Mouse (Mus musculus): ENCODE results near the gene Macf1.
A peak's percentile ranks its signal among the peaks of the same experiment; 100 is the strongest.
"Not testable (repeated sequence)": the region's sequence is repeated elsewhere in the genome, so short reads cannot be mapped to it uniquely, and the experiment has no call there.

Gene Macf1

DNA sequence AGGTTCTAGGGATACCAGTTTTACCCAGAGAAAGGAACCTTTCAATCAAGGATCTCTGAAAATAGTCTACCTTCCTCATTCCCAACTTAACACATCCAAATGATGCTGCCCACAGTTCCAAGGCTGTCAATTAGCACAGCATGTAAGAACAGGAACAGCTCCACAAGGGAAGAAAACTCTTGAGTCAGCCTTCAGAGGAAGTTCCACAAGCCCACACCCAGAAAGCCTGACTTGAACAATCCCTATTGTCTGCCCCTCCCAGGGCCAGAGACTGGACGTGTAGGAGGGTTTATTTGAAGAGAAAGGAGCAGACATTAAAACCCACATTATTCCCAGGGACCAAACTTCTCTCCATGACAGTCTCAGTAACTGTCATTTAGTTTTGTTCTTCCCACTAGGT, 48.7 kb downstream of the Macf1 start:
- no peak for DNase-seq (ENCODE audit: low spot score)

DNA sequence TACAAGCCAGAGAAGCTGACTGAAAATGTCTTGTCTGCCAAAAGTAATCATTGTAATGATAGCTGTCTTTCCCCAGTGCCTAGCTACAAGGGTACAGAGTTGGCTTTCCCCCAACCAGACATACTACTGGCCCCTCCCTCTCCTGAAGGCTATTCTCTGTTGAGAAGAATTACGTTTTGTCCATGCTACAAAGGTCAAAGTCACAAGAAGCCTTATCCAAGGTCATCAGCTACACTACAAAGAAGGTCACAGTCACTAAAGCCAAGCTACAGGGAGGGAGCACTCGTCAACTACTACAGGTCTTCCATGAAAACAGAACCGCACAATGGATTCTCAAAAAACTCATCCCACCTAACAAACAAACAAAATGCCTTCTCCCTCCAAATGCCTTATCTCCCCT, 49.7 kb downstream of the Macf1 start:
- DNase-seq (ENCODE audit: low spot score), result no peak

DNA sequence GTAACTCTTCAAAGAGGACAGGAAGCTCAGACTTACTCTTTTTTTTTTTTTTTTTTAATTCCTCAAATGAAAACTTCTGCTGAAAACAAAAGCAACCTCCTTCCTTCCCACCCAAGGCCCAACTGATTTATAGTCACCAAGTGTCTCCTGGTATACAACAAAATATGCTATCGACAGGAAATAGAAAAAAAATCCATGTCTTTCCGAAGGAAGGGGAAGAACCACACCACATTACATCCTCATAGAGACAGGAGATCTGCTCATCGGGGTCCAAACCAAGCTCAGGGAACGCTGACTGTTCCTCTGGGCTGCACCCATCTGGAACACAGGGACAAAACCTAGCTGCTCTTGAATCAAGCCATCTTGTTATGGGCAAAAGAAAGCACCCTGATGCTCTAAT, 50.3 kb downstream of the Macf1 start:
- DNase-seq (ENCODE audit: low spot score), result no peak

DNA sequence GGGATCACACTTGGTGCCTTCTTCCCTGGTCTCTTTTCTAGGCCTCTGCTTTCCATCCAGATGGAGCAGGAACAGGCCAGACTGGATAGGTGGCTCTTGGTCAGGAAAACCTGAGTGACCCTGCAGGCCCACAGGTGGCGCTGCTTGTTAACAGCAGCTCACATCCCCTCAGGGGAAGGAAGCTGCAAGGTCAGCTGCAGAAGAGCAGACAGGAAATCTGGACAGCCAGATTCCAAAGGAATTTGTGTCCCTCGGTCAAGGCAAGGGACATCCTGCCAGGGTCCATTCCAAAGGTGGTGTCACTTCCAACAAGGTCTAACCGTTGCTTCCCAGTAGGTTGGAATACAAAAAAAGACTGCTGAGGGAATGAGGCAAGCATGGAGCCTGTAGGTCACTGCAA, 50.8 kb downstream of the Macf1 start:
- peak; percentile 10 for DNase-seq (ENCODE audit: low spot score)

DNA sequence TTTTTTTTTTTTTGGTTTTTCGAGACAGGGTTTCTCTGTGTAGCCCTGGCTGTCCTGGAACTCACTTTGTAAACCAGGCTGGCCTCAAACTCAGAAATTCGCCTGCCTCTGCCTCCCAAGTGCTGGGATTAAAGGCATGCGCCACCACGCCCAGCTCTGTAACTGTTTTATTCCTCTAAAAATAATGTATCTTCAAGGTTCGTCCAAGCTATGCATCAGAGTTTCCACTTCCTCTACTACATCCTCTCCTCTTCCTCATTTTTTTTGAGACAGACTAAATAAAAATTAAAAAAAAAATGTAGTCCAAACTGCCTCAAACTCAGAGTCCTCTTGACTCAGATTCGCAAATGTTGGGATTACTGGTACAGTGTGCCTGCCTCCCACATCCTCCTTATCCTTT, 52.0 kb downstream of the Macf1 start:
- not testable (repeated sequence) for DNase-seq (ENCODE audit: low spot score)

DNA sequence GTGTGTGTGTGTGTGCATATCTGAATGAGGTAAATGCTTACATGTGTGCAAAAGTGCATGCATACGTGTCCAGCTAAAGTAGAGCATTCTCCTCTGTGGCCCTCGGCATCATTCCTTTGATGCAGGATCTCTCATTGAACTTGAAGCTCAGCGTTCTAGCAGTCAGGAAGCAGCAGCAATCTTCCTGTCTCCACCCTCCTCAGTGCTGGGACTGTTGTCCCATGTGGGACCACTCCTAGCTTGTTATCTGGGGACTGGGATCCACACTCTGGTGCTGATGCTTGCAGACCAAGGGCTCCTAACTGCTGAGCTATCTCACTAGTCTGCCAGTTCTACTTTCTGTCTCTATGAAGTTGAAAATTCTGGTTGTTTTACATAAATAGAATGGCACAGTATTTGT, 52.5 kb downstream of the Macf1 start:
- no peak for DNase-seq (ENCODE audit: low spot score)

DNA sequence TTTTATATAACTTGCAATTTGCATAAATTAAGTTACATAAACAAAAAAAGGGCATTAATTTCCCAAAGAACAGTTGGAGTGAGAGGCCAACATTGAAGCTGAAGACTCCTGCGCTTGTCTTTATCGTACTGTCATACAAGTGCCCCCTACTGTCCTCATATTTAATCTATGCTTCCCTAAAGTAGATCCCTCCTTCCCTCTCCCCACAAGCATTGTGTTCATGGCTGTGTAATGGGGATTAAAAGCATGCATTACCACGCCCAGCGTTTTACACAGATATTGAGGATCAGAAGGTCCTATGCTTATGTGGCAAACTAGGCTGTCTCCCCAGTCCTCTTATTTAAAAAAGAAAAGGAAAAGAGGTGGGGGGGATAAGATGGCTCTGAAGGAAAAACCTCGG, 56.5 kb downstream of the Macf1 start:
- no peak for DNase-seq (ENCODE audit: low spot score)

DNA sequence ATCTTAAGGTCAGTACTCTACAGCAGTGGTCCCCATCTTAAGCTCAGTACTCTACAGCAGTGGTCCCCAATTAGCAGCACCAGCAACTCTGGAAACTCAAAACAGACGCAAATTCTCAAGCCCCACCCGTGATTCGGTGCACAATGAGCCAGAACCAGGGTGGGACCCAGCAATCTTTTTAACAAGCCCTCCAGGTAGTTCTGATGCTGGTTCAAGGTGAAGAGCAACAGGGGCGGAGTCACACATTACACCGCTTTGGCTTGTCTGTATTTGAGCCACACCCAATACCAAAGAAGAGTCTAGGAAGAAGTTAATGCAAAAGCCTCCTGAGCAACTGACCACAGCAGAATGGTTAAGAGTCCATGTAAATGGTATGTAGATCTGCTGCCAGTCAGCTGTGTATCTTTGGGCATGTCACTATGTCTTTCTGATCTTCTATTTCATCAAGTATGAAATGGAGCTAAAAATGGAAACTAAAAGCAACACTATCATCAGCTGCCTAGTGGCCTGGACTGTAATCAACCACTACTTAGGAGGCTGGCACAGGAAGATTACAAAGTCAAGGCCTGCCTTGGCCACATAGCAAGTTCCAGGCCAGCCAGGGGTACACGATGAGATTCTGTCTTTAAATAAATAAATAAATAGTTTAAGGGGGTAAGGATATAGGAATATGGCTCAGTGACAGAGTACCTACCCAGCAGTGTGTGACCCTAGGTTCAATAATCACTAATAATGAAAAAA, 58.7 kb downstream of the Macf1 start:
- DNase-seq (ENCODE audit: low spot score), result no peak

DNA sequence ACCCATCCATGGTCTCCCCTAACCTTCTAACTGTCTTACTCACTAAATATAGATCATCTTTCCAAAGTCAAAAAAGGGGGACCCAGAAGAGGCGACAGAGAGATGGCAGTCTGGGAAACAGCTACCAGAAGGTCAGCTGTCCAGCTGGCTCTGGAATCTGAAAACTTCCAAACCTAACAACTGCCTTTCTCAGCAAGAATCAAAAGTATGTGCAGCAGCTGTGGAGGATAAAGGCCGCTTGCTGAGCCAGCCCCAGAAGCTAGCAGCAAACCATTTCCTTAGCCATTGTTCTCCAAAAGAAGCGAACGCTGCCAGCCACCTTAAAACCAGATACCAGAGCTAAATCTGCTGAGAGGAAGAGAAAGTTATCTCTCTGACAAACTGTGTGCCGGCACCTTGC, 59.7 kb downstream of the Macf1 start:
- DNase-seq (ENCODE audit: low spot score), result no peak

DNA sequence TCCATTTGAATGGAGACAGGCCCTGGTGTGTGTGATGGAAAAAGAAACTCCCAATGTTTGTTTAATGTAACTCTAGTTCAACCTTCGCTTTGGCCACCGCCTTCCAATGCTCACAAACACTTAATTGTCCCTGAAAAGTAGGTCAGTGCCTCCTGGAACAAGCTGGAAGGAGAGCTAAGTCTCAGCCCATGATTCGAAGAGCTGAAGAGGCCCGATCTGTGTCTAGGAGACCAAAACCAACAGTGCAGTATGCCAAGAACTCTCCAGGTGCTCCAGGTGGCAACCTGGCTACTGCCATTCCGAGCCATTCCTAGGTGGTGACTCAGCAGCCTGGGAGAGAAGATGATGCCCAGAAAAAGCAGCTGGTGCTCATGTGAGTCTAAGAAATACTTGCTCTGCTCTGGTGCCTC, 60.4 kb downstream of the Macf1 start:
- DNase-seq (ENCODE audit: low spot score), result no peak

DNA sequence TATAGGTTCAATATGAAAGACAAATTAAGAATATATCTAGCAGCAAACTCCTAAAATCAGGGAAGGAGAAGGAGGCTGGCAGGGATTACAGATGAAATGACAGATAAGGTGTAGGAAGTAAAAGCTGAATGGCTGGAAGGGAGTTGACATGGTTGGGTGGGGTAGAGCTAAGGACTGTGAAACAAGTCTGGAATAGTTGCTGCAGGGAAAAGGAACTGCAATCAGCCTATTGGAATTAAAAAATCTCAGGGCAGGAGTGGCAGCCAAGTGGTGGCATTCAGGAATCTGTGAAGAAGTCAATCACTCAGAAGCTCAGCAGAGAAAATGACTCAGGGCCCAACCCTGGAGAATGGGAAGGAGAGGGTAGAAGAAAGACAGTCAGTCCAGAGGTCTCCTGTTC, 62.4 kb downstream of the Macf1 start:
- no peak for DNase-seq (ENCODE audit: low spot score)

DNA sequence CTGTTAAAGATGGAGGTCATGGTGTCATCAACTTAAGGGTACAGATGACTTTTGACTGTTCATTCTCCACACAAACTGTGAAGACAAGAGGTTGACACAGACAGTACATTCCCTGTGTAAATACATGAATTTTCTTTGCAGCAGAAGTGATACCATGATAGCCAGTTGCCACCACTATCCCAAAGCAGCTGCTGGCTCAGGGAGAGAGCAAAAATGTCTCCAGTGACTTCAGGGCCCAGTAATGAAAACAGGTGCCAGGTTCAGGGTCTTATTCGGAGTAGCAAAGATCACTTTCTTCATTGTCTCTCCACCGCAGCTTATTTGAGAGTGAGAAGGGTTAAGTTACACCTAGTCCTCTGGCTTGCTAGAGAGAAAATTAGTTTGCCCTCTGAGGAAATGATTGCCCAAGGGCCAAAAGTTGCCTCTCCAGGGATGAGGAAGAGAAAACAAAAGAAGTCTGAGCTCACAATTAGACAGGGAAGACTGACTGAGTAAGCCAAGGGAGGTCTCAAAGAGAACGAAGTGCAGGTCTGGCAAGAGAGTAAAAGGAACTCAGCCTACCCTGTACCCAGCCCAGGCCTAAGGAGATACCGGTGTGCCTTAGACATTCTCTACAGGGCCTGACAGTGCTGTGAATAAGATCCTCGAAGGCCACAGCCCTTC, 66.3 kb downstream of the Macf1 start:
- DNase-seq (ENCODE audit: low spot score), result no peak

DNA sequence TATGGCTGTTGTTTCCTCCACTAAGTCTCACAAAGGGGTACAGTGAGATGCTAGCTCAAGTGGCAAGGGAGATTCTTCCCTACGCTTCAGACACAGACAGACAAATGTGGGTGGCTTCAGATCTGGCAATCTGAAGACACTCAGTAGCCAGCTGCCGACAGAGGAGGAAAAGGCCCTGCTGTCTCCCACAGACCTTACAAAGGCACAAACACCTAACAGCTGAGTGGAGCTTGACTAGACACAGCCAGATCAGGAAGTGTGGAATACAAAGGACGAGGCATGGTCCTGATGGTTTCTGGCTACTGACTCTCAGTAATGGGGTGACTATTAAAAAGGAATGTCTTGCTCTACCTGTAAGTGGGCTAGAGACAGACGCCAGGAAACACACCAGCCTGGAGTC, 67.2 kb downstream of the Macf1 start:
- no peak for DNase-seq (ENCODE audit: low spot score)

DNA sequence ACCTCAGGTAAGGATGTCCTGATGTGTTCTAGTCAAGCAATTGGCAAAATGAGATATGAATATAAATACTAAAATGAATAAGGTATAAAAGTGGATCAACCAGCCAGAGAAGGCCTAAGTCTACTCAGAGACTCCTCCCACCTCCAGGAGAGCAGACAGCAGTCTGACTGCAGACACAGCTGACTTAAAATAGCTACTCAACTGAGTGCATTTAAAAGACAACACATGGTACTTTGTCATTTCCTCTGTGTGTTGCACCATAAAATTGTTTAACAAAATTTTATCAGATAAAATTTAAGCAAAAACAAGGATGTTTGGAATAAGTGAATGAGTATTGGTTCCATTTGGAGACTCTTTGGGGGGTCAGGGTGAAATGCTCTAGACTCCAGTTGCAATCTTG, 67.7 kb downstream of the Macf1 start:
- no peak for DNase-seq (ENCODE audit: low spot score)

DNA sequence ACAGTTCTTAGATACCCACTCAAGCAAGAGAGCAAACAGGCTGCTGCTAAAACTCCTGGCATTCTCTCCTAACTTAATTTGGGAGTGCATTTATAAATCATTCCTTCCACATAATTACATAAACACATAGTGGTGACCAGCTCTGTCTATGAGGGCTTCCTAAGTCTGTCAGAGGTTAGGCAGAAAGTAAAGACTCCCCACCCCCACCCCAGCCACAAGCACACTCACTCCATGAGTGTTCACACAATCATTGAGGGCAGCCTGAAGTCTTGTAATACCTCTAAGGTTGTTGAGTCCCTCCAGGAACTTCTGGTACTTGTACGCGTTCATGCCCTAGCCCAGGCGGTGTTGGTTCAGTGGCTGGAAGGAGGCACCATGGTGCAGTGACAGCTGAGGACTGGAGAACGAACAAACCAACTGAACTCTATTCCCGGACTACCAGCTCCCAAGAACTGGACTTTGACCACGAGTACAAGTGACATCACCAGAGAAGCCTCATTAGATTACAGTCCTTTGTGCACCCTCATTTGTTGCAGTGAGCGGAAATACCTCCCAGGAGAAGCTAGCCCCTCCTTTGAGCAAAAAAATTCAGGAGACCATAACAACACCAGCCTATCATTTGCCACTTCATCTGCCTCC, 70.7 kb downstream of the Macf1 start:
- no peak for DNase-seq (ENCODE audit: low spot score)

DNA sequence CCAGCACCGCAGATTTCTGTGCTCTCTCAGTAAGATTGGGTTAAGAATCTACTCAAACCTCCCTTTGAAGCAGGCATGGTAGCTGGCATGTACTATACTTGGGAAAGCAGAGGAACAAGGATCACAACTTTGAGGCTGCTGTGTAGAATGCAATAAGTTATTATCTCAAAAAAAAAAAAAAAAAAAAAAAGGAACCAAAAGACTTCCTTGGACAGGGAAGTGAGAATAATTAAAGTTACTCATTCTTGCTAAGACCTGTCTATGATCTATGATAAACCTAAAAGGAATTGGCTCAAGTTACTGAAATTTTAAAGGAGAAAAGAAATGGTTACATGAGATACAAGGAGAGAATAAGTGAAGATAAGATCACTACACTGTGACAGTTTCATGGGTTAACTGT, 72.2 kb downstream of the Macf1 start:
- no peak for DNase-seq (ENCODE audit: low spot score)

DNA sequence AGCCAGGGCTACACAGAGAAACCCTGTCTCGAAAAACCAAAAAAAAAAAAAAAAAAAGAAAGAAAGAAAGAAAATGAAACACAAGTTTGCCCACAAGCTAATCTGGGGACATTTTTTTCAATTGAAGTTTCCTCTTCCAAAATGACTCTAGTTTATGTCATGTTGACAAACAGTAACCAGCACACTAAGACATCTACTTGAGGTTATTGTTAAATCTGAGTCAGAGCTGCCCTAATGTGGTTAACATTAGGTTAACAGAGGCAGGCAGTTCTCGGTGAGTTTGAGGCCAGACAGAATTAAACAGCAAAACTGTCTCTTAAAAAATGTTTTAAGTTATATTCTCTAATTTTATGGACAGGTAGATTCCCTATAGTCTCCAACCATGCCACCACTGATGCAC, 72.9 kb downstream of the Macf1 start:
- DNase-seq (ENCODE audit: low spot score), result no peak

DNA sequence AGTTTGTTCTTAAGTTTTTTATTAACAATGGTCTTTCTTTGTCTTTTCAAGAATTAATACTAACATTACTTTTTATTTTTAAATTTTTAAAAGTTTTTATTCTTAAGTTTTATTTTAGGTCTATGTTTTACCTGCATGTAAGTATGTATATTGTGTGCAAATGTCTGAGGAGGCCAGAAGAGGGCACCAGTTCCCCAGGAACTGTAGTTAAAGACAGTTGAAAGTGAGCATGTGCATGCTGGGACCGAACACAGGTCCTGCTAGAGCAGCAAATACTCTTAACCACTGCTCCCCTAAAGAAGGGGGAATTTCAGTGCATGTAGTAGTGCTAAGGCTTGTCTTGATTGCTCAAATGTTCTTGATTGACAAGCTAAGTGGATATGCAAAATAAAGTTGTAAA, 77.0 kb downstream of the Macf1 start:
- DNase-seq (ENCODE audit: low spot score), result no peak

DNA sequence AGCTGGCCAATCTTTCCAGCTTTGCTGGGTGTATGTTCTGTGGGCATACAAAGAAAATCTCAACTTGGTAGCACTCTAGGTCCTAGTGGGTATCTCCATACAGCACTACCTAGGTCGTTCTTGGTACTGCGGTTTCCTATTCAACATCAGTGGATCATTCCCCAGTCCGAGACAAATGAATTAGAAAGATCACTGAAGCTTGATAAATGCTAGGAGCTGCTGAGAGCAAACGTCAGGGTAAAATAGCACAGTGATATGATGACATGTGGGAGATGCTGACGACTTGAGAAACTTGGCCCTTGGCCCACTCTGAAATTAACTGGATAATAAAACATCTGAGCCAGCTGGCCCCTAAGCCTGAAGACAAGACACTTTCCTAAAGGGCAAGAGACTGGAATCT, 78.2 kb downstream of the Macf1 start:
- DNase-seq (ENCODE audit: low spot score), result no peak

DNA sequence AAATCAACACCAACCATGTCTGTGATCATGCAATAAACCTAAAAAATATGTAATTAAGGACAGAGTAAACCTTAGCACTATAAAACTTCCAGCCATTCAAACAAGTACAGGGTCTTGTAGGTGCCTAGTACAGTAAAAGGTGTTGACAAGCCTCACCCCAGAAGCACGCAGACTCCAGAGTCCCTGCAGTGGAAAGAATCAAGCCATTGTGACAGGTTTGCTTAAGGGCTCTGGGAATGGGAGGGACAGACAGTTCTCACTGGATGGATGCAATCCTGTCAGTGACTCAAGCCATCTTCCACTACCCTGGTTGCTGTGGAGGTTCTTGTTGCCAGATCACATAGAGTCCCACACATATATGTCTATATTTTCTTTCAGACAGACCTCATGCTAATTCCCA, 78.9 kb downstream of the Macf1 start:
- no peak for DNase-seq (ENCODE audit: low spot score)

DNA sequence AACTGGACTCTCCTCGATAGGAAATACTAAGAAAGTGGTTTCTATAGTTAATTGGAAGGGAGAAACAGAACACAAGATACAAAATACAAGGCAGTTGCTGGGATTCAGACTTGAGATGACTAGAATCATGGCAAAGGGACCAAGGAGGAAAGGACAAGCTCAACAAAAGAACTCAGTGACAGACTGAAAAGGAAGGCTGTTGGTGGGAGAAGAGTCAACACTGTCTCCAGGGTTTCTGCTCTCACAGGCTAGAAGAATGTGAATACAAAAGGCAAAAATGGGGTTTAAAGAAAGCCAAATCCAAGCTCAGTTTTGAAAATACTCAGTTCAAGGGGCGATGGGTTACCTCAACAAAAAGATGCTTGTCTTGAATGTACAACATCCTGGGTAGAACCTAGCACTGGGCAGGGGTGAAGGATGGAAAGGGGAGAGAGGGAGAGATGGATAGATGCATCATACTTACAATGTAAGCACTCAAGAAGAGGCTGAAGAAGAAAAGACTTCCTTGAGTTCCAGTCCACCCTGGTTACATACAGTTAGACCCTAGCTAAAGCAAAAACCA, 81.4 kb downstream of the Macf1 start:
- DNase-seq (ENCODE audit: low spot score), result no peak

DNA sequence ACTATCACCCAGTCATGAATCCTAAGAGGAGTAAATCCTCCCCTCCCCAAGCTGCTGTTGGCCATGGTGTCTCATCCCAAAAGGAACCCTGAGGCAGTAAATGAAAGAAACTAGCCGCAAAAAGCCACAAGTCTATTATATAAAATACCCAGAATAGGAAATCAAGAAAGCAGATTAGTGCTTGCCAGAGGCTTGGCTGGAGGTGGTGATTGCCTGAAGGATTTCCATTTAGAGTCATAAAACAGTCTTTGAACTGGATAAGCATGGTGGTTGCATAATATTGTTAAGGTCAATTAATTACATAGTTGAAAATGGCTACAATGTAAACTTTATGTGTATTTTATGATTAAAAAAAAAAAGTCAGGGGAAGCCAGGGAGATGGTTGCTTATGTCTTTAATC, 83.1 kb downstream of the Macf1 start:
- DNase-seq (ENCODE audit: low spot score), result no peak

DNA sequence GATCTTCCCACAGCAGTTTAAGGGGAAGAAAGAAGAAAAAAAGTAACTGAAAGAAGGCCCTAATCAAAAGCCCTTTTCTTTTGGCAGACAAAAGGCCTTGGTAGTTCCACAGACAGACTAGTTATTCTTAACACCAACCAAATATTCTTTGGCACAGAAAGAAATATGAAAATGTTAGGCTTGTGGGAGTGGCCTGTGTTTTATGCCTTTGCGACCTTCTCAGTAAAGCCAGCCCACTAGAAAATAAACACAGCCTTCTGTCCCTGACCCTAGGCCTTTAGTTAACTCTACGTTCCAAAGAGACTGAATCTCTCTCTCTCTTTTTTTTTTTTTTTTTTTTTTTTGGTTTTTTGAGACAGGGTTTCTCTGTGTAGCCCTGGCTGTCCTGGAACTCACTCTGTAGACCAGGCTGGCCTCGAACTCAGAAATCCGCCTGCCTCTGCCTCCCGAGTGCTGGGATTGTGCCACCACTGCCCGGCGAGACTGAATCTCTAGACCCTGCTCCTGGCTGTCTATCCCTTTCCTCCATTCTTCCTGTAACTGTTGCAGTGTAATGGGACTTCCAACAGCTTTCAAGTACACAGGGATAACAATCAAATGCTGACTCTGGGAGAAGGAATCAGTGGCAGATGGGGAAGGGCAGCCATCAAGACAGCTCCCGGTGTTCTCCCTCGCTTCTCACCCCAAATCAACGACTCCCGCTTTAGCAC, 85.5 kb downstream of the Macf1 start:
- no peak for DNase-seq (ENCODE audit: low spot score)
